8 mouse cellular contexts compared by ENCODE assay signal in genomic region chr4:117681931-117682461, GRCm38 (mm10). TPM values are rescaled to one million over a fixed set of nuclear protein-coding genes. Genes with fewer than 3 reads are reported as not detected.
DNase-seq lines count a peak whose midpoint lies in the region; ATAC-seq and TF ChIP-seq lines count a peak whose summit lies in the region.

Gene Dmap1 (minus strand): TSS chr4:117682273.

- H3K27me3 ChIP-seq in E14TG2a.4 (ENCODE audit: insufficient read depth, low read length): no peaks in the 10 kb centered on the region
- peaks cover 4% of the 10 kb centered on the region; the same call in 1 of the 2 replicates for H3K27me3 ChIP-seq in forebrain, embryonic 12.5 days
- H3K27me3 ChIP-seq in heart, postnatal 0 days (ENCODE audit: control insufficient read depth, insufficient read depth, low read length): no peaks in the 10 kb centered on the region
- no peaks in the 10 kb centered on the region for H3K27me3 ChIP-seq in liver, postnatal 0 days (ENCODE audit: insufficient read depth, low read length)
- H3K27me3 ChIP-seq in neural tube, embryonic 14.5 days (ENCODE audit: control insufficient read depth, insufficient read depth, low read length): no peaks in the 10 kb centered on the region

- under 1% methylated on average over 33 of the region's 33 CpGs for WGBS in forebrain, embryonic 12.5 days
- under 1% methylated on average over 33 of the region's 33 CpGs for WGBS in heart, postnatal 0 days
- WGBS in liver, postnatal 0 days (ENCODE audit: insufficient replicate concordance): 0% methylated on average over 32 of the region's 33 CpGs
- under 1% methylated on average over 33 of the region's 33 CpGs for WGBS in neural tube, embryonic 14.5 days

- no peak for TF ChIP-seq CTCF in E14TG2a.4 (conservative IDR thresholded peaks at IDR 0.05; ENCODE audit: low read length)
- TF ChIP-seq CTCF in heart, postnatal 0 days (IDR thresholded peaks at IDR 0.05; ENCODE audit: low read depth): no peak
- TF ChIP-seq CTCF in liver, postnatal 0 days (IDR thresholded peaks at IDR 0.05; ENCODE audit: low read depth): no peak

- DNase-seq in c-Kit-positive CD71-positive TER-119-negative erythroid progenitor cells, embryonic 14.5 days (ENCODE audit: low read depth): peak; percentile 75
- DNase-seq in heart, postnatal 0 days (ENCODE audit: low spot score): peak; percentile 85
- peak; percentile 87 to 91 for DNase-seq in kidney, postnatal 4 days
- peak; percentile 89 for DNase-seq in liver, postnatal 0 days
- peak; percentile 87 for DNase-seq in testis, postnatal 10 days (ENCODE audit: low spot score)

- H3K4me3 ChIP-seq in E14TG2a.4 (replicated peaks; ENCODE audit: low read length): peak within 1 kb of the TSS; percentile 96
- H3K4me3 ChIP-seq in forebrain, embryonic 12.5 days (replicated peaks): peak within 1 kb of the TSS; percentile 80
- peak within 1 kb of the TSS; percentile 88 for H3K4me3 ChIP-seq in heart, postnatal 0 days (ENCODE audit: low read depth, low read length)
- H3K4me3 ChIP-seq in liver, postnatal 0 days (ENCODE audit: low read depth, low read length): peak within 1 kb of the TSS; percentile 80
- peak within 1 kb of the TSS; percentile 76 for H3K4me3 ChIP-seq in neural tube, embryonic 14.5 days (ENCODE audit: low read depth, low read length)

- peaks cover 14% of the 10 kb centered on the region; the same call in 1 of the 2 replicates for H3K9me3 ChIP-seq in E14TG2a.4 (ENCODE audit: low read length)
- H3K9me3 ChIP-seq in forebrain, embryonic 12.5 days: no peaks in the 10 kb centered on the region
- H3K9me3 ChIP-seq in heart, postnatal 0 days (replicated peaks; ENCODE audit: control insufficient read depth, low read length): no peaks in the 10 kb centered on the region
- H3K9me3 ChIP-seq in liver, postnatal 0 days (ENCODE audit: low read length): no peaks in the 10 kb centered on the region
- no peaks in the 10 kb centered on the region for H3K9me3 ChIP-seq in neural tube, embryonic 14.5 days (ENCODE audit: control insufficient read depth, low read length)

- no peak within 1 kb of the TSS for H3K27ac ChIP-seq in forebrain, embryonic 12.5 days
- peak within 1 kb of the TSS; percentile 56; the same call in 1 of the 2 replicates for H3K27ac ChIP-seq in heart, postnatal 0 days (ENCODE audit: low read depth)
- H3K27ac ChIP-seq in liver, postnatal 0 days (ENCODE audit: low read depth): peak within 1 kb of the TSS; percentile 46
- peak within 1 kb of the TSS; percentile 48; the same call in 1 of the 2 replicates for H3K27ac ChIP-seq in neural tube, embryonic 14.5 days (ENCODE audit: low read depth, low read length)

- H3K9ac ChIP-seq in forebrain, embryonic 12.5 days: peak within 1 kb of the TSS; percentile 79
- peak within 1 kb of the TSS; percentile 86 for H3K9ac ChIP-seq in heart, postnatal 0 days (replicated peaks; ENCODE audit: low read depth, low read length)
- peak within 1 kb of the TSS; percentile 76 for H3K9ac ChIP-seq in liver, postnatal 0 days (replicated peaks)
- H3K9ac ChIP-seq in neural tube, embryonic 14.5 days (replicated peaks; ENCODE audit: low read depth, low read length): peak within 1 kb of the TSS; percentile 87

- peak; percentile 92 for ATAC-seq in forebrain, embryonic 12.5 days (ENCODE audit: low FRiP score)
- peak; percentile 93 for ATAC-seq in heart, postnatal 0 days (ENCODE audit: insufficient read depth, low read depth)
- ATAC-seq in liver, postnatal 0 days: peak; percentile 94
- ATAC-seq in neural tube, embryonic 14.5 days (ENCODE audit: low read depth): peak; percentile 89

- TF ChIP-seq EP300 in heart, postnatal 0 days (IDR thresholded peaks at IDR 0.05; ENCODE audit: low read depth): peak; percentile 32; the same call in 1 of the 2 replicates
- peak; percentile 28; the same call in 1 of the 2 replicates for TF ChIP-seq EP300 in liver, postnatal 0 days (IDR thresholded peaks at IDR 0.05; ENCODE audit: low read depth)

- H3K4me2 ChIP-seq in forebrain, embryonic 12.5 days: peak within 1 kb of the TSS; percentile 90
- peak within 1 kb of the TSS; percentile 96 for H3K4me2 ChIP-seq in heart, postnatal 0 days (ENCODE audit: low read depth, low read length)
- H3K4me2 ChIP-seq in liver, postnatal 0 days (ENCODE audit: low read depth, low read length): peak within 1 kb of the TSS; percentile 95
- peak within 1 kb of the TSS; percentile 97 for H3K4me2 ChIP-seq in neural tube, embryonic 14.5 days (ENCODE audit: low read depth, low read length)

- H3K36me3 ChIP-seq in E14TG2a.4 (ENCODE audit: insufficient read depth, low read length): peaks cover 42% of the 10 kb centered on the region
- H3K36me3 ChIP-seq in forebrain, embryonic 12.5 days (replicated peaks): peaks cover 34% of the 10 kb centered on the region
- peaks cover 34% of the 10 kb centered on the region for H3K36me3 ChIP-seq in heart, postnatal 0 days (replicated peaks; ENCODE audit: control insufficient read depth, insufficient read depth, low read length)
- H3K36me3 ChIP-seq in liver, postnatal 0 days (replicated peaks; ENCODE audit: insufficient read depth, low read length): peaks cover 21% of the 10 kb centered on the region; the same call in 1 of the 2 replicates
- H3K36me3 ChIP-seq in neural tube, embryonic 14.5 days (ENCODE audit: control insufficient read depth, insufficient read depth, low read length): peaks cover 8% of the 10 kb centered on the region

- H3K4me1 ChIP-seq in E14TG2a.4 (replicated peaks; ENCODE audit: low read depth, low read length): peaks cover 15% of the 10 kb centered on the region
- peaks cover 16% of the 10 kb centered on the region for H3K4me1 ChIP-seq in forebrain, embryonic 12.5 days
- H3K4me1 ChIP-seq in heart, postnatal 0 days (ENCODE audit: control insufficient read depth, insufficient read depth): 0 out of 2 replicates have a peak, but pooled peaks cover 6% of the 10 kb centered on the region
- peaks cover 10% of the 10 kb centered on the region for H3K4me1 ChIP-seq in liver, postnatal 0 days (ENCODE audit: insufficient read depth)
- H3K4me1 ChIP-seq in neural tube, embryonic 14.5 days (ENCODE audit: control insufficient read depth, insufficient read depth, low read length): peaks cover 7% of the 10 kb centered on the region; the same call in 1 of the 2 replicates

RNA-seq across cellular contexts. Expression of gene Dmap1, which starts in this region (rescaled TPM):
- polyA plus RNA-seq in forebrain, embryonic 12.5 days (2016; fragmentation: Nextera tagmentation; extraction: Ambion mirVana): 73.1 and 76.4 TPM in 2 replicates
- 42.1 and 50.4 TPM in 2 replicates for total RNA-seq in heart, postnatal 0 days (2014; rRNA removed; ENCODE audit: low replicate concordance)
- 32.1 and 32.6 TPM in 2 replicates for polyA plus RNA-seq in heart, postnatal 0 days (2015; fragmentation: Nextera tagmentation; extraction: Ambion mirVana)
- 14.6 TPM in 2 replicates for polyA plus RNA-seq in liver, postnatal 0 days (2015; fragmentation: Nextera tagmentation; extraction: Ambion mirVana)
- polyA plus RNA-seq in neural tube, embryonic 14.5 days (2014; fragmentation: Nextera tagmentation; extraction: Ambion mirVana): 81.3 and 87.5 TPM in 2 replicates
